Mouse (Mus musculus): ENCODE measurements around the gene Sptb.

The Sptb gene

DNA sequence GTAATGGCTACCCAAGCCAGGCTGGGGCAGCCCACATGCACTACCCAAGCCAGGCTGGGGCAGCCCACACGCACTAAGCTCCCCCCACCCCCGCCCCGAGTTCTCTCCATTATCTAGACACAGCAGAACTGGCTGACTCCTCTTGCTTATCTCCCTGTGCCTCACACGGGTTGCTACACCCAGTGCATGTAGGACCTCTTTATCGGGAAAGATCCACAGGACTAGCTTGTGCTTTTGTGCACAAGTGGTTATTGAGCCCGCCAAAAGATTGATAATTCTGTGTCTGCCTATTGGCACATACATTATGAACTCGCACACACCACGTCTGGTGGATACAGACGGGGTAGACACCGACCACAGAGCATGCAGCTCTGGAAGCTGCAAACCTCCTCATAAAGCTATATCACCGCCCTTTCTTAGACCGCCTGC, 36.5 kb downstream of the Sptb start:
- no peak for DNase-seq (ENCODE audit: low read depth, low spot score)

DNA sequence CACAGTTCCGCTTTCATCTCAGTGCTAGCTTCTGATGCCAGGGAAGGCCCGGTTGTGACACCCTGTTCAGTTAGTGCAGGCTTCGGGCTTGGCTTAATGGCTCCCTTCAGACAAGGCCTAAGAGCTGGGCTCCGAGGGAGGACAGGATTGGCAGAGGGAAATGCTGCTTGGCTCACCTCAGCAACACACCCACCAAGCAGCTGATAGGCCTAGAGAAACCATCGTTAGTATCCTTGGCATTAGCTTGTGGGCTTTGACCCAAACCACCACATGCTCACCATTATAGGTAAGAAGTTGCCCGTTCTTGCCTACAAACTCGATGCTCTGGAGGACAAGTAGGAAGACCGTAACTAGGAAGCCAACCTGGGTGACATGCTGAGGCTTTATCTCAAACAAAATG, 38.3 kb downstream of the Sptb start:
- DNase-seq (ENCODE audit: low read depth, low spot score), result no peak

DNA sequence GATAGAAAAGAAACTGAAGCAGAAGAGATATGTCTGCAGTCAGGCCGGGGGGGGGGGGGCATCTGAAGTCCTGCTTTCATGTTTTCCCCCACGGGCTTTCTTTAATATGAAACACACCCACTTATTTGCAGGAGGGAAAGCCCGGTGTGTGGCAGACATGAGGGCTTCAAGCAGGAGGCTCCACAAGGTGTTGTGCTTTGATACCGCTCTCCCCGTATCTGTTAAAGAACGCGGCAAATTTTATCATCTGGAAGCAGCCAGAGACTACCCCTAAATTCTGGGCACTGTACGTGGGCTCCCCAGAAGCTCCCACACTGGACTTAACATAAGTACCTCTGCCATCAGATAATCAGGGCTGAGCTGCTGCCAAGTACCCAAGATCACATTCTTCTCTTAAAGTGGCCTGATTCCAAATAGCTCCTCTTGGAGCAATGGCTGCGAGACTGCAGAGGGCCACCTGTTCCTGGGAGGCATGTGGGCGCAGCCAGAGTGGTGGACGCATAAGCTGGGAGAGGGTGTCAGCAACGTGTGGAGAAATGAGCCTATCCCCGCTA, 39.7 kb downstream of the Sptb start:
- DNase-seq (ENCODE audit: low read depth, low spot score), result no peak

DNA sequence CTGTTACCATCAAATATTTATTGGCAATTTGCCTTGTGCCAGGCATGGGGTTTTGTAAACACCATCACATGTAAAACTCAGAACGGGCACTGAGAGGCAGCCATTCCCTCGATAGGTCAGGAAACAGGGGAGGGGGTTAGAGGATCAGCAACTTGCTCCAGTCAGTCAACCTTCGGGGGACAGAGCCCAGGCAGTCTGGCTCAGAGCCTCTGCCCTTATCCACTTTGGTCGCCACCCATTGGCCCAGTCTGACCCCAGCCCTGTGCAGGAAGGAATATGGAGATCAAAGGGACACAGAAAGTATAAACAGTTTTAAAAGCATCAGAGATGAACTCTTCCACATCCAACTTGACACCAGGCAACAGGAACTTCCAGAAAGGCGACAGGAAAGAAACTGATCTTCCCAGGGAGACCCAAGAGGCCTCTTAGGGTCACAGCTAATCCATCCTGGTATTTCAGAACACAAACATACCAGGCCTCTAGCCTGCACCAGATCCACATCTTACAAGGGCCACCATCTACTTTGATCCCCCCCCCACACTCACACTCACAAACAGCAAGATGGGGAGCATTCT, 40.3 kb downstream of the Sptb start:
- no peak for DNase-seq (ENCODE audit: low read depth, low spot score)

DNA sequence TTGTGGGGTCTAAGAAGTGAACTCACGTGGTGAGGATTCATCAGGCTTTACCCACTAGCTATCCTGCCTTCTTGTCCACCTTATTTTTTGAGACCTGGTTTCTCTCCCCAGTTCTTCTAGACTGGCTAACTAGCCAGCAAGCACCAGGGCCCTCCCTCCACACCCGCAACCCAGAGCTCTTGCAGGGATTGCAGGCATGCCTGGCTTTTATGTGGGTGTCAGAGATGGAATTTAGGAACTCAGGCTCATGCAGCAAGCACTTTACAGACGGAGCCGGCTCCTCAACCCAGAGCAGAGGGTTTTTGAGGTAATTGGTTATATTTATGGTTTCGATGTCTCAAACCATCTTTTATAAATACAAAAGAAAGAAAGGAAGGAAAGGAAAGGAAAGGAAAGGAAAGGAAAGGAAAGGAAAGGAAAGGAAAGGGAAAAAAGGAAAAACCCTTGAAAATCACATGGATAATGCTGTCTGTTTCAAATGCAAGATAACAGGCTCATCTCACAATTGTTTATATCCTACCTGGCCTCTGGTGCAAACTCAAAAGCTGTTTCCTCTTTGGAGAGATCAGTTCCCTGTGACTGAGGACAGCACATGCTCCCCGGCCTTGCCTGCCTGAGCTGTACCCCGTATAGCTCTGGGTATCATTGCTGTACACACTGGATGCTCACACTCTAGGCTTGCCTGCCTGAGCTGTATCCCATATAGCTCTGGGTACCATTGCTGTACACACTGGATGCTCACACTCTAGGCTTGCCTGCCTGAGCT, 41.5 kb downstream of the Sptb start:
- no peak for DNase-seq (ENCODE audit: low read depth, low spot score)

DNA sequence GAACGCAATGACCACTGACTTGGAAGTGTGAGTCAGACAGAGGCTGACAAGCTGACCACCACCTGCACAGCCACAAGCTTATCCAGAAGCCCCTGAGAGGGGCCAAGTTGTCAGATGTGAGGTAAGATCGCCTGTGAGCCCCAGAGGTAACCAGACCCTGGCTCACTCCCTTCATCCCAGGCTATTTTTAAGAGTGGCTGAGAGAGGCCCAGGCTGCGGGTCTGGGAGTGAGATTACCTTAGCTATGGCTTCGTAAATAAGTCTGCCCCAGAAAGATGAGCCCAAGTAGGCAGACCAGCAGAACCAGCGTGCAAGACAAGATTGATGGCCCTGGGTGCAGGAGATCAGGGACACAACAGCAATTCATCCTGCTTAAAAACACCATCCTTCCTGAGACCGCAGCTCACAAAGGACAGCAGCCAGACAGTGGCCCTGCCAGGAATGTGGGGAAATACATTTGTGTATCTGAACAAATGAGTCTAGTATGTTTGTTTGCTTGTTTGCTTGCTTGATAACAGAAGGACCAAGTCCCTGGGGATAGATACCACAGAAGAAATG, 58.5 kb downstream of the Sptb start:
- no peak for DNase-seq (ENCODE audit: low read depth, low spot score)

DNA sequence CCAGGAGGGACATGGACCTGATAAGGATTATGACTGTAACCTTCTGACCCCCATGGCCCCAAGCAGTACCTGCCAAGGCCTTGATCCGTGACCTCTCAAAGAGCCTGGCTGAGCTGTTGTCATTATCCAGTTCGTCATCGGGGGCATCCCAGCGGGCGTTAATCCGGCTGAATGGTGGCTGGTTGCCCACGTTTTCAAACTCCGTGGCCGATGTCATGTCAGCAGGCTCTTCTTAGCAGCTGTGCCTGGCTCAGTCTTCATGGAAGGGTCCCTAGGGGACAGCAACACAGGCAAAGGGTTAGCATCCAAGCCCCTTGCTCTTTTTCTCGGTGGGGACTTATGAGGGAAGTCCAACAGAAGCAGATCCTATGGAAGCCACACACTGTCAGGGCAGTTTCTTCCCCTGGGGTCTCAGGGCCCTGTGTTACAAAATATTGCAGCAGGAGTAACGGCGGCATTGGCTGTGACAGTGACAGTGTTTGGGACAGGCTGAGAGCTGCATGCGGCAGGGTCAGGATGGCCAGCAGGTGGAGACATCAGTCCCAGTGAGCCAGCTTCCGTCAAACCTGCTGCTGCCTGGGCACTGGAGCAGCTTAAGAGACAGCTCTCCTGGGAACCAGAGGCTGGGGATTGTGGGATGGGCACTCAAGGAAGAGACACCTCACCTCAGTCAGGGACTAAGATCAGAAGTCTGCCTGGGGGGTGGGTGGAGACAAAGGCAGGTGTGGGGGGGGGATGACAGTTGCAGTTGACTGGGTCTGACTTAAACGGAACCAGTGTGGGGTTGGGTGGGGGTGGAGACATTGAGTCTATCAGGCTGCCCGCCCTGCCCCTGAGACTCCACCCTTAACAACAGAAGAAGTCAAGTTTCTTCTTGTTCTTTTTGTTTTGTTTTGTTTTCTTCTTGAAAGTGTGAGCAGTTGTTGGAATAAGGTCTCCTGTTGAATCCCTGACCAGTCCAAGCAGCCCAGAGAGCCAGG, 60.3 kb downstream of the Sptb start:
- no peak for DNase-seq (ENCODE audit: low read depth, low spot score)

DNA sequence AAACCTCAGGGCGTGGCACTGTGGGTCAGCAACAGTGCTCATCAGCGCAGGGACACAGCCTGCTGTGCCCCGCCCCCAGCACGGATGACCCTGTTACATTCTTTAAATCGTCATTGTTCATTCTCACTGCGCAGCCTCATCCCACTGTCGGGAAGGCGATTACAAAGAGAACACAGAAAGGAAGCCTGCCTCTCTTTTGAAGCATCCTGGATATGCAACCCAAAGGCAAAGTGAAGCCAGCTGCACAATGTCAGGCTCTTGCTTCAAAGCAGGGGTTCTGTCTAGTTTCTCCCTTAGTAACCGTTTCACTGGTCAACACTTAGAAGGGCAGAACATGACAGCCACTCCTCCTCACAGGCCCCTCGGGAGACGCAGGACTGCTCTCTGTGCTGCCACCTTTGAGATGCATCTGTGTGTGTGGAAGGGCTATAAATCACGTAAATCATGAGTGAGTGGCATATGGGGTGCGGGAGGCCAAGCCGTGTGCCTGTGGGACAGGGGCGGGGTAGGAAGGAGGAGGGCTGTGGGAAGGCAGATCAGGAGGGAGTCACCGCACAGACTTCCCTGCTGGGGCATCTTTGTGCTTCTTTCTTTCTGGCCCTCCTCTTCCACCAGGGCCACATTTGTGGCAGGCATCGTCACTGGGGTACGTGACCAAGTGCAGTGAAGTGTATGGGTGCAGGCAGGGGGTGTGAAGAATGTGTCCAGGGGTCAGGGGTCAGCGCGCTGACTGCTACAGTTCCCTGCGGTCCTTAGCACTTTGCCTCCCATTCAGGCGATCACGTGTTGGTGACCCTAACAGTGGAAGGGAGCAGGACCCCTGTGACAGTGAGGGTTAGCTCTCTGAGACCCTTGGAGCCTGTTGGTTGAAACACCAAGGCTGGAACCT, 64.9 kb downstream of the Sptb start:
- DNase-seq (ENCODE audit: low read depth, low spot score), result no peak

DNA sequence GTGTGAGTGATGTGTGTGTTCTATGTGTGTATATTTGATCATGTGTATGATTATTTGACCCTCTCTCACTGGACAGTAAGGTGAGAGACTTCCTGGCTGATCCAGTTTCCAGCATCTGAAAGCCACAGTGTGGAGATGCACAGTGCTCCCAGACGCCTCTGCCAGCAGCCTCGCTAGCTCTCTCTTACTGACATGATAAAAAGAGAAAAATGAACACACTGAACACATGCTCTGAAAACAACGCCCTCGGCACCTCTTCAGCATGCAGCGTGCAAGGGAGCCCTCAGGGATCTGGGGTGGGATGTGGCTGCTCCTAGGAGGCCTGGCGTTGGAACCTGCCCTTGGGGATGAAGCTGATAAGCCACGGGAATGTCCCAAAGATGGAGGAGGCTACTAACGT, 66.7 kb downstream of the Sptb start:
- no peak for DNase-seq (ENCODE audit: low read depth, low spot score)

DNA sequence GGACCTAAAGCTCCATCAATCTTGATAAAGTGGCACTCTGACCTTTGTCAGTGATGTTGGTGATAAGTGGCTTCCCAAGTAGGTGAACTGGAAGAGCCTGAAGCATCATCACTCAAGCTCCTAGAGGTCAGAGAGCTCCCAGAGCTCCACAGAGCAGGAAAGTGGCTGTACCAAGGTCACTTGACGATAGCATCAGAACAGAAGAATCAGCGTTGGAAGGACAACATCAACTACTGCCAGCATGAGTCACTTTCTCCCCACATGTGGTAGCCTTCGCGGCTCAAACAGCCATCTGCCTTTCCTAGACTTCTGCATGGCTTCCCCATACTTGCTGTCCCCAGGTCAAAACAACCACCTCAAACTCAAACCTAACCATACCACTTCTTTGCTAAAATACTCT, 67.7 kb downstream of the Sptb start:
- DNase-seq (ENCODE audit: low read depth, low spot score), result no peak

DNA sequence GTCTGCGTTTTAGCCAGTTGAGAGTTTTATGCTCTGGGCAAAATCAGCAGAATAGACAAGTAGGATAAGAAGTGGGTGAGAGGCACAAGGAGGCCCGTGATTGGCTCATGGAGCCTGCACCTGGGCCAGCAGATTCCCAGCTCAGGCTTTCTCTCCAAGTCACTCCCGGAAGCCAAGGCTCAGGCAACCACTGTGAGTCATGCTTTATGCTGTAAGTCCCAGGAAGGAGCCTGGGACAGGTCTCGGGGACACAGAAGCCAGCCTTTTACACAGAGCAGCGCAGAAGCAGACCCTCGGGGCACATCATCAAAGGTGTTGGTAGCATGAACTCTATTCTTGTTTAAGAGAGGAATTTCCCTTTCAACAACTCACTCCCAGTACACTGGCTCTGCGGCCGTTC, 69.7 kb downstream of the Sptb start:
- DNase-seq (ENCODE audit: low read depth, low spot score), result no peak

DNA sequence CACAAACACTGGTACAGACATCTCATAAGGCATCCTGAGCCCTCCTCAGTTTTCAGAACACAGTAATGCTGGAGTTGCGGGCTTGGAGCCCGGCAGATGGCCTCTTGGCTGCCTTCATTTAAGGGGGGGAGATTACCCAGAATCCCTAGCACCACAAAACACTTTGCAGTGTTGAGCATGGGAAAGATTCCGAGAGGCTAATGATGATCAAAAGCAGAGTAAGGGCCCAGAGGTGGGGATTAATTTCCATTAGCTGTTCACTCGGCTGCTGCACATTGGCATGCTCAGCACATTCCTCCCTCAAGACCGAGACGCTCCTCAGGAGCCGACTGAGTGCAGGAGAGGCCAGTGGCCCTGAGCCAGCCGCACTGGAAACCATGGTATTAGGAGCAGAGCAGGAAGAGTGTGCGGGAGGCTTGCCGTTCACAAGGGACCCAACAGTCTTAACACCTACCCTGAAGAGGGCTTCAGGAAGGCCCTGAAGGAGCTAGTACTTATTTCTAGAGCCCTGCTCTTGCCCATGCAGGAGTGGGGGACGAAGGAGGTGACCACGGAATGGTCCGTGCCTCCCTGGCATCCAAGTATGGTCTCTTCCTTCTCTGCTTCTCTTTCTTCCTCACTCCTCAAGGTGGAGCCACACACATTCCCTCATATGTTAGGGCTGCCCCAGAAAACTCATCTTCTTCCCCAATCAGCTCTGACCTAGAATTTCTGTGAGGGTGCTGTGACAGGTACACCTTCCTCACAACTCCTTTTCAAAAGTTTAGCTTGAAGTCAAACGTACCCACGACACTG, 75.3 kb downstream of the Sptb start:
- DNase-seq (ENCODE audit: low read depth, low spot score), result peak; percentile 30

DNA sequence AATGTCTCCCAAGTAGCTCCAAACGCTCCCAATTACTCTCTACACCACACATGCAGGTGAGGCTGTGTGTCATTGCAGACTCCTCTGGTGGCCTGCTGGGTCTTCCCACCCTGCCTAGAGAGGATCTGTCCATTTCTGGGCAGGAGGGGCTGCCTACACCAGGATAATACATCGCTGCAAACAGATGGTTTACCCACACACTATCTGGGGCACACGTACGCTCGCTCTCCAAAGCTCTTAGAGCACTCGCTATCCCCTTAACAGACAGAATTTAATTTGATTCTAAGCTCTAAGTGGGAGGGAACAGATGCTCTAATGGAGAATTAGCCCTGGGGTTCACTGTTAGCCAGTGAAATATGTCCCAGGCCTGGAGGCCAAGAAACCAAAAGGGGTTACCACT, 87.0 kb downstream of the Sptb start:
- DNase-seq (ENCODE audit: low read depth, low spot score), result no peak

DNA sequence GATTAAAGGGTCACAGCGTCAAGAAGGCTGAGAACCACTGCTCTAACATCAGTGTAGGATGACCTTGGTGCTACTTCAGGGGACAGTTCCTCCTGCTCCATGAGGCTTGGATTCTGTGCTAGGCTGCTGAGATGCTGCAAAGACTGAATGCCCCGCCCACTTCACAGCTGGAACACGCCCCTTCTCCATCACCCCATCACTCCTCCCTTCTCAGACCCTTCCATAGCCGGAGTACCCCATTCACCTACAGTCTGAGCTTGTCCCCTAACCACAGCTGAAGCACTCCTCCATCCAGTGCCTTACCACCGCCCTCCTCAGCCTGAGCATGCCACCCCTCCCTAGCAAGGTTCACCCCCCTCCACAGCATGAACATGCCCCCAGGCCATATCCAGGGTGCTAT, 90.5 kb downstream of the Sptb start:
- no peak for DNase-seq (ENCODE audit: low read depth, low spot score)

DNA sequence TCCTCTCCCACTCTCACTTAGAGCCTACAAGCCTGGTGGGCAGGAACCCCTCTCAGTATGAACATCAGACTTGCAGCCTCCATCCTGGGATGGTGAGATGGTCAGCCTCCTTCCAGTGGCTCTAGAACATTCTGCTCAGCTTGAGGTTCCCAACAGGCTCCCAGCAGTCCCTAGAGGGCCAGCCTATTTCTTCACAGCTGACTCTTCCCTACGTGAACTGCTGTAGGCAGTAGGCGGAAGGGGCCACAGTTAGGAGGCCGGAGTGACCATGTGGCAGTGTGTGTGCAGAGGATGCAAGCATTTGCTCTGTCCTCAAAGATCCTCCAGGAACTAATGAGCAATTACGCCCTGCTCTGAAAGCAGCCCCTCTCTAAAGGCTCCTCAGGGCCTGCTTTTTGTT, 92.2 kb downstream of the Sptb start:
- DNase-seq (ENCODE audit: low read depth, low spot score), result no peak

DNA sequence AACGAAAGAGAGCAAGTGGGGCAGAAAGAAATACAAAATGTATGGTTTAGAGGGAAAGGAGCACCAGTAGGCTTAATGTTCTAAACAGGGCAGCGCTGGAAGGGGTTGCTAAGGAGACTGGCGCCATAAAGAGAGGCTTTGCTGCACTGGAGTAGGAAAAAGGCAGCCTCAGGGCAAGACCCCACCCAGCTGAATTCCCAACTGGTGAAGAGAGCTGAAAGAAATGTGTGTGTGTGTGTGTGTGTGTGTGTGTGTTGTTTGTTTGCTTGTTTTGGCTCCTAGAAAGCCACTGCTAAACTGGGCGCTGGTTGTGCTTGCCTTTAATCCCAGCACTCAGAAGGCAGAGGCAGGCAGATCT, 94.8 kb downstream of the Sptb start:
- DNase-seq (ENCODE audit: low read depth, low spot score), result no peak

DNA sequence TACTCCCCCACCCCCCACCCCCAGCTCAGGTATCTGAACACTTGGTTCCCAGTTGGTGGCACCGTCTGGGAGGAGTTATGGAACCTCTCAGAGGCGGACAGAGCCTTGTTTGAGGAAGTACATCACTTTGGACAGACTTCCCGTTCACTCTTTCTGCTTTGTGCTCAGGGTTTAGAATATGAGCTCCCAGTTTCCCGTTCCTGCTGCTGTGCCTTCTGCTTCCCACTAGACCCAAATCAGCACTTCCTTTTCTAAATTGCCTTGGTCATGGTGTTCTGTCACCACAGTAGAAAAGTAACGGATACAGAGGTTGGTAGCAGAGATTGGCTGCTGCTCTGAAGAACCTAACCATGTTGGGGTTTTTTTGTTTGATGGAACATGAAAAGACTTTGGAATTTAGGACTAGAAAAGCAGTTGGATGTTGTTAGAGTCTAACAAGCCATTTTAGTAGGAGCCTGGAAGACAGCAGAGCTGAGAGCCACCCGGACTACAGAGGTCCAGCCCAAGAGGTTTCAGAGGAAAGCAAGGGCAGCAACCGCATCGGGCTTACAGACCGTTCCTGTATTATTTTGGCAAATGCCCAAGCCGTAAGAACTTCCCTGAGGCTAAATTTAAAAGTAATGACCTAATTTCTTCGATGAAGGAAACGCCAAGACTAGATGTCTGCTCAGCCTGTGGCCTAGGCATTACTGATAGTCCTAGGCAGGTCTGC, 95.3 kb downstream of the Sptb start:
- DNase-seq (ENCODE audit: low read depth, low spot score), result no peak

DNA sequence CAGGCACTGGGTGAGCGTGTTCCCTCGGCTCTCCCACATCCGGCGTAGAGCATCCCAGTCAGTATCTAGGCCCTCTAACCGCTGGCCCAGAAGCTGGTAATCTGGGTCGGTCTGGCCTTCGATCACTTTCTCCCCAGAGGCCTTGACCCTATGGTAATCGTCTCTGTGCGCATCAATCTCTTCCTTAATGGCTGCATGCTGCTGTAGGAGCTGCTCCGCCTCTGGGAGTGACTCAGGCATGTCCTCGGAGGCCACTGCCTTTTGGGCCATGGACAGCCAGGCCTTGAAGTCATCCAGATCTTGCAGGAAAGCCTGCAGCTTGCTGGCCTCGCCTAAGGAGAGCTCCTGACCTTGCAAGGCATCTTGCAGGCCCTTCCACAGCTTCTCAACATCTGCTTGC, 97.7 kb downstream of the Sptb start:
- DNase-seq (ENCODE audit: low read depth, low spot score), result no peak

DNA sequence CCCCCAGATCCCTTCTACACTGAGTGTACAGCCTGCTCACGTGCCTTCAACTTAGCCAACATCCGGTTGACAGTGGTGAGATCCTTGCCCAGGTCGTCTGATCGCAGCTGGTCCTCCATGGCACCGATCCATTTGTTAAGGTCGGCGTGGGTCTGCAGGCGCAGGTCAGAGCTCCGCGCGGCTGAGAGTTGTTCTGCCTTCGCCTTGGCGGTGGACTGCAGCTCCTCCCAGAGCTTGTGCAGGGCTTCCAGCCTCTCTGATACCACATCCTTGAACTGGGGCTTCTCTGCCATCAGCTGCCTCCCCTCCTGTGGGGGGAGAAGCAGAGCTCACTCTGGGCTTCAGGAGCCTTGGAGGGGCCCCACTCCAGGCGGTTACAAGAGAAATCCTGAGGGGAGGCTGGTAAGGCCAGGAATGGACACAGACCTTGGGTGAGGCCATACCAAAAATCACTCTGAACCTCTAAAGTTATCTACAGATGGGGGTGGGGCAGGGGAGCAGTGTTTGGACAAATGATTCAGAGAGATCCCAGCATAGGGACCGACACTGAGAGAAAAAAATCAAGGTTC, 101.3 kb downstream of the Sptb start:
- no peak for DNase-seq (ENCODE audit: low read depth, low spot score)

Data from brain, embryonic 18.5 days (tissue).